Mouse (Mus musculus): Measurements from ENCODE around the gene Thrb. TPM values are rescaled to one million over a fixed set of nuclear protein-coding genes. Genes with fewer than 3 reads are reported as not detected.

Gene Thrb
- total RNA-seq, 2 experiments from 2014 or later: 18.1 to 26.3 TPM

DNA sequence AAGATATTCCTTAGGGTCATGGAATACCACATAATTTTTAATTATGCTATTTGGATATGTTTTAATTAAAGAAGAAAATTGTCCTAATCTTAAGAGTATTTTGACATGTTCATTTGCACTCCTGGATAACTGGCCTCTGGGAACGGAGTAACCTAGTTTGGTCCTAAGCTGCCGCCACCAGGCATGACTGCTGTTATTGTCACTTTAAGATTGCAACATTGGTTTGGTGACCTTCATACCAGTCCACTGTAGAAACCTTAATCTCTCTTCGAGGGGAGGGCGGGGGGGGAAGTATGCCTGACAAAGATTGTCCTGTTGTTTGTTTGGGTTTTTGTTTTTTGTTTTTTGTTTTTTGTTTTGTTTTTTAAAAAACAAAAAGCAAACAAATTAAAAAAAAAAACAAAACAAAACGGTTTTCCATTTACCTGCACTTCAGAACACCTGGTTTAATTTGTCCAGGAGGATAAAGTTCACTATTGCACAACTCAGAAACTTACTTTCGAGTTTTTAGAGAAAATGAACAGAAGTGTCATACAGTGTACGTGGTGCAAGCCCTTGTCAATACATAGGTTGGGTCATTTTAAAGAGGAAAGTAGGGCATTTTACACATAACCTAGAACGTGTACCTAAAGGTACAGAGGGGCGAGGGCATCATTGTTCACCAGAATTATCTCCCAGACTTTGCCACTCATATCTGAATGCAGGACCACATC lies 38.0 kb downstream of the Thrb start:
- intact Hi-C loops (cut with DNase I): no loop called here
- DNase-seq: no peak

DNA sequence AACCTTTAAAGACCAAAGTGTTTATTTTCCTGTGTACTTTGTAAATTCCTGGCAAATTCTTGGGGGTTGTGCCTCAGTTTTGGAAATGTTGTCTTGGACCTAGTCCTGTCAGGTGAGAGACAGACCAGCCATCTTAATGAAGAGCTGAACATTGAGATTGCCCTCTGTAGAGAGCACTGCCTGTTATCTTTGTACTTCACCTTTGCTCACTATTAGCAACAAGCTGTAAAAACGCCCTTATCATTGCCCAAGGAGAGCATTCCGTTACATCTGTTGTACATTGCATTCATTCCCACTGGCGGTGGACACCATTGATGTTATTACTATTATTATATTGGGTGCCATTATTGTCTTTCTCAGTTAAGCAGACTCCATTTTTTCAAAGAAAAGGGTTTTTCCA lies 40.2 kb downstream of the Thrb start:
- intact Hi-C loops (cut with DNase I): no loop called here
- DNase-seq: no peak

DNA sequence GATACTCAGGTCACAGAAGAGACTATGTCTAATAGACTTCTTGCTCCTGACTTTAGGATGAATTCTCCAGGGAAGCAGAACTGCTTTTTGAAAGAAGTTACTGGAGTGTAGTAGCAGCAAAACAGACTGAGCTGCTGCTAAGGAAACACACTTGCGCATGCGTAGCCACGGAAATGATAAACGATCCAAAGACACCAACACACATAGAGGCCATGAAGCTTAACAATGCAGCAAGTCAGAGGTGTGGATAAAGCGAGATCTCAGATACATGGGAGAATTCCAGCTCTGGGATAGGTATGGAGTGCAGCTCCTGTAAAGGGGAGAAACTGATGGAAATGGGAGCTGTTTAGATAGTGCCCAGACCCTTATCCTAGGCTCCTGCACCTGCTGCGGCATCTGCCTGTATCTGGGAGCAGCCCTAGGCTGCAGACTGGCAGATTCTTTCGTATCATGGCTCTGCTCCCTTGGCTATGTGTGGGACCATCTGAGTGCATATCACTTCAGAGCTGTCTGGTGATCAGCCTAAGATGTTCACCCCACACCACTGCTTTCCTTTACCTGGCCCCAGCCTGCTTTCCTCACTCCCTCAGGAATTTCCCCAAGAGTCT lies 53.3 kb downstream of the Thrb start:
- intact Hi-C loops (cut with DNase I): no loop called here

DNA sequence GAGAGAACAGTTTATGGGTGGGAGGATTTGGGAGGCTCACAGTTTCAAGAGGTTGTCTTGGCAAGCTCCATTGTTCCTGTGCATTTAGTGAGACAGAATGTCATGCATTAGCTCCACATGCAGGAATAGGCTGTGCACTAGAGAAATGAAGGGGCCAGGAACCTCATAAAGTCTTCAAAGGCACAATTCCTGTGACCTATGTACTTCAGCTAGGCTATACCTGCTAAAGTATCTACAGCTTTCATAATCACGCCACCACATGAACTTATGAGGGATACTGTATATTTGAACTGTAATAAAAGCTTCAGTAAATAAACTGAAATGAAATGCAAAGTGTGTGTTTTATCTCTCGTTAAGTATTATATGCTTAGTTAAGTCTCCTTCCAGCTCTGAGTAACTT lies 59.4 kb downstream of the Thrb start:
- DNase-seq: no peak
- intact Hi-C loops (cut with DNase I): no loop called here

More for the DNA sequence above, 53.3 kb downstream of the Thrb start:
- no peak for DNase-seq

DNA sequence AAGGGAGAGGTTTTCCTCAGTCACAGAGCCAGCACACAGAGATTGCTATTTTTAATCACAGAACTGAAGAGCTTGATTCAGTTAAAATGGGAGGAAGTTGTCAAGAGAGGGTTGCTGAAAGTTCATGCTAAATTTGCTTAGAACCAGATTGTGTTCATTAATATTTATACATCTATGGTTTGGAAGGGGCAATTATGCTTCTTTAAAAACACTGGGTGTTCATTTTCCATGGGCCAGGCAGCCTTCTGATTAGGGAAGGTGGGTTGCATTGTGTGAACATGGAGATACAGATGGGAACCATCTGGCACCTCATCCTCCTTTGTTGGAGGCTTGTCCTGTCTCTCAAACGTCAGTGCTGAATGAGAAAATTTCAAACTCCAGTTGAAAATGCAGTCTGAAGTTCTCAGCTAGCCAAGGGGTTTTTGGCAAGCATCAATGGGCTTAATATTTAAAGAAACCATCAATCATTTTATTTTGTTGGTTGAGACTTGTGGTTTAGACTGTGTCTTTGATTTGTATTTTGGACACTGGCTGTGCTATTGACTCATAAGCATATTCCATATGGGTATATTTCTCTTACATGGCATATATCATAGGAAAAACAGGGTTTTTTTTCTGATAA lies 62.9 kb downstream of the Thrb start:
- no peak for DNase-seq
- intact Hi-C loops (cut with DNase I): no loop called here

DNA sequence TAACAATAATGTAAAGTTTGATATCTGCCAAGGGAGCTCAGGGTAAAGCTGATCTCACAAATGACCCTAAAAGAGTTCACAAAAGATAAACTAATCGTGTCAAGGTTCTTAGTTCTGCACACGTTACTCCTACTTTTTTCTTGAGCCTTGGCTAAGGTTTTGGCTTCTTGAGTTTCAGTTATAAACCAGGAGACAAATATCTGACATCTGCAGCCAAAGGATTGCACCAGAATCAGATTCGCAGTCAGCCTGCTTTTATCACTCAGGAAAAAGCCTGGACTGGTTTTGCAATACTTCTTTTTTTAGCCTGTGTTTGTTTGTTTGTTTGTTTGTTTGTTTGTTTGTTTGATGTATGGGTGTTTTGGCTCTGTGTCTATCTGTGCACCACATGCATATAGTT lies 64.5 kb downstream of the Thrb start:
- intact Hi-C loops (cut with DNase I): no loop called here
- no peak for DNase-seq

DNA sequence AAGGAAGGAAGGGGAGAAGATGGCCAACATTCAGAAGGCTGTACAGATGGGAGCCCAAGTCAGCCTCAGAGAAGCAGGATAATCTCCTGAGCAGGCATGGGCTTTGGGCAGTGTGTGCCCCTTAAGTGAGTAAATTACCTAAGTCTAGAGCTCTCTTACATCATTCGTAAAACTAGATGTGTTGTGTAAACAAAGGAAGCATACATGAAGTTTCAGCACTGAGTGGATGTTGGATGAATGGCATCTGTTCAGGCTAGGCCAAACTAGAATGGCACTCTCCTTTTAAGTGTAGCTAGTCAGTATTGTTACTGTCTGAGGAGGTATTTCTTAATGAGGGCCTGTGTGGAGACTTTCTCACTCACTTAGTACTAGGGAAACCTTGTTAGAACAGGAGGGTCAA lies 66.8 kb downstream of the Thrb start:
- DNase-seq: no peak
- intact Hi-C loops (cut with DNase I): no loop called here

DNA sequence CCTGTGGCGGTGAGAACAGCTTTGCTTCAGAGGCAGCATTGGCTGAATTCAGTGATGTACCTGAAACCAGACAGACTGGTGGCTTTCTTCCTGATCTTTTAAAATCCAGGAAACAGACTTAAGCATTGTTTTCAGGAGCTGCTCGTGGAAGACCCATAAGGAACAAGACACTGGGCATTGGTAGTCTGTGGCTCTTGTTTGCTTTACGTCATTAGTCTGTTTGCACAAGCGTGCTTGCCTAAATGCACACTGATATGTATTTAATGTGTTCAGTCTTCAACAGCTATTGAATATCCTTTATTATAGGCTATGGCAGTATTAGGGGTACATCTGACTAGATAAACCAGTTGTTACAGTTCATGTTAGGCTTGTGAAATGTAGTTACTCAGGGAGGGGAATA lies 67.8 kb downstream of the Thrb start:
- intact Hi-C loops (cut with DNase I): no loop called here

DNA sequence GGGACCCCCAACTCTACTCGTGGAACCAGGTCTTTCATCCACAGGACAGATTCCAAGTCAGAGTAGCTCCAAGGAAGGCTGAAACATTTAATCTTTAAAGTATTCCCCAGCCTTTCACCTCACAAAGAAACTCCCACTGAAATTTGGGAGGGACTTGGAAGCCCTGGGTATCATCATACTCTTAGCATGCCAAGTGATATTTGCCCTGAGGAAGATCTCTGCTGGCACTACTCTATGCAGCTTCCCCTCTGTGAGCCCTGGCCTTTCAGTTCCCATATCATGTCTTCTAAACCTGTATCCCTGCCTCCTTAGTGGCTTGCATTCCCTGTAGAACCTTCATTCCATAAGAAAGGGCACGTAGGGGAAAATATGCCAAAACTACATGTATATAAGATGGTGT lies 68.8 kb downstream of the Thrb start:
- intact Hi-C loops (cut with DNase I): no loop called here
- DNase-seq: no peak

More for the DNA sequence above, 67.8 kb downstream of the Thrb start:
- DNase-seq: no peak

DNA sequence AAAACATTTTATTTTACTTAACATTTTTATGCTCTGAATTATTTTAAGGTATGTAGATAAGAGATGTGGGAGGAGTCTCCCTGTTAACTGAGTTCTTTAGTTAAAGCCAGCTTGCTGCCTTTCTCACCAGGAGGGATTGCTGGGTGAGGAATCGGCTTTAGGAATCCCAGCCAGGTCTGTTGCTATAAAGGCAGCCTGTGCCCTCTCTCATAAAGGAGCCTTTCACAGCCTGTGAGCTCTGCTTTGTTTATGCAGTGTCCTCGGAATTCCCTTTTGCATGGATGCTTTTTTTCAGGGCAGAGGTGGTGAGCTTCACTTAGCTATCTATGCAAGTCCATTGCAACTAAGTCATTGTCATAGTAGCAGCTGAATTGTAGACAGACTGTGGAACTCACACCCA lies 71.0 kb downstream of the Thrb start:
- DNase-seq: no peak
- intact Hi-C loops (cut with DNase I): no loop called here

DNA sequence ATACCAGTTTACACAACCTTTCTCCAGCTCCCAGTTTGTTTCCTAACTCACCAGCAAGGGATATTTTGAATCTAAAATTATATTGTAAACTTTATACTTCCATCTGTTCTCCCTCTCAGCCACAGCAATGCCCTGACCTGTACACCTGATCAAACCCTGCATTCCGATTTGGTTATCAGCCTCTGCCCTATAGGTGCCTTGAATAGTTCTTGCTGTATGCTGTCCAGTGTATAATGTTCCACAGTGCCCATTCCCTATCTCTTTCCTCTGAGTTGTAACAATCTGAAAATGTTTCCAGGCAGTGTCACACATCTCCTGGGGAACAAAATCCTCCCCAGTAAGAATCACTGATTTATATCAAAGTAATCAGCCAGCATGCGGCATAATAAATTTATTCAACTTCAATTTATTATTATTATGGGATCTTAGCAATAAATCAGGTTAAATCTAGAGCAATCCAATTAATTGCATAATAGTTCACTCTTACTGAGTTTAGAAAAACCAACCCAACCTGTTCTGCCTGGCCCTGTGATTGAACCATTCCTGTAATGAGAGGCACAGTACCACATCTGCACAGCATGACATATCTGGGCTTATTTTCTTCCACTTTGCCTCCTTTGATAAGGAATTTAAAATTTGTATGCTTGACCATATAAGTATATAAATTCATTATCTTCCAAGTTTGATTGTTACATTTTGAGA lies 73.2 kb downstream of the Thrb start:
- DNase-seq: no peak
- intact Hi-C loops (cut with DNase I): no loop called here

DNA sequence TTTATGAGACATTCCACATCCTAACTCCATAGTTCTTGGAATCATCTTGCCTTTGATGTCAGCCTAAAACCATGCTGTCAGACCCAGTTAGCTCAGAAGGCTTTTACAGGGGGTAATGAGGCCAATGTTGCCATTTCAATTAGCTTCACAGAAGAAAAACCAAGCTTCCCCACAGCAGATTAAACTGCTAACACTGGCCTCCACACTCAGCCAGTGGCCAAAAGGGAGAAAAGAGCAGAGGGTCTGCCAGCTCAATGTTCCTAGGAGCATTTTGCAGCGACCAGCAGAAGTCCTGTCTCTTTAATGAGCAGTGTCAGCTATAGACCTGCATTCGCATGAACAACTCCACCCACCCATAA lies 73.7 kb downstream of the Thrb start:
- intact Hi-C loops (cut with DNase I): no loop called here
- no peak for DNase-seq

DNA sequence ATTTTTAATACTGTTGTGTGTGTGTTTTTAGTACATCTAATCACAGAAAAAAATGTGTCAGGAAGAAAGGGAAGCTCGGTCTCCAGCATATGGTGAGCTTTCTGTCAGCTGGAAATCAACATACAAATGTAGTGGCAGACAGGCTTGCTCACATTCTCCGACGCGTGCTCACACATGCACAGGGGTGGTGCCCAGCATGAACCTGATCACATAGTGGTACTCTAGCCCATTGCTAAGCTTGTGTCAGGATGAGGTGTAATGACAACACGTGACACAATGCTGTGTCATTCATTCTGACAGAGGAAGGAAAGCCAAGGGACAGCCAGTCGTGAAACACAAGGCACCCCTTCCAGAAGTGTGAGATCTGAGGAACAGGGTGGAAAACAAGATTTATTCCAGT lies 75.4 kb downstream of the Thrb start:
- intact Hi-C loops (cut with DNase I): no loop called here

DNA sequence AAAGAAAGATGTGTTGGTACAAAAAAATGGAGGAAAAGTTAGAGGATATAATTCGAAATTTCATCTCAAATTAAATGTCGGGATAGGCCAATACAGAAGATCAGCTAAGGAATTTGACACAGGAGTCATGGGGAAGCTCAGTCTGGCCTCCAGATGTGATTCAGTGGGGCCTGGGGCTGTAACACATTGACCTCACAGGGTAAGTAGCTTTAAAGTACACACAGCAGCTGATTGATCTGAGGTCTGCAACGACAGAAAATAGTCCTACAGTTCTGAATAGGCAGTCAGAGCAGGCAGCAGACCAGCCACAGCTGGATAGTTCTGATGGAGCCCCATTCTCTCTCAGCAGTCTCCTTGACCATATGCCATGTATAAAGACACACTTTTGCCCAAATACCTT lies 80.8 kb downstream of the Thrb start:
- intact Hi-C loops (cut with DNase I): loop anchor here (5.0 kb wide), 1 partner anchor 79 kb away; the partner anchor contains the start of gene Thrb

More for the DNA sequence above, 75.4 kb downstream of the Thrb start:
- DNase-seq: no peak

DNA sequence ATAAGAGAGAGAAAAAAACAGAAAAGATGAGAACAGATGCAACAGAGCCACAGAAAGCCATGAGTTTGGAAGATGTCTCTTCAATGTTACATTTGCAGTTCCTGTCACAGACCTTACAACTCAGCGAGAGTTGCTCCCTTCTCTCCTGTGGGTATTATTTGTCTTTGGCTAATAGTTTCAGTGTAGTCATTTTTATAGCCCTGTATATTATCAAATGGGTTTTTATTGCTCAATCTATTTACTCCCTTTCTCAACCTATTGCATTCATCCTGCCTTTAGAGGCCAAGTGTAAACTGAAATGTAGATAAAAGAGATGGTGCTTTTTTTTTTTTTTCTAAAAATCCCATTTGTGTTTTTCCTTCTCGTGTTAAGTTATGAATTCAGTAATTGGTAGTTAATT lies 82.2 kb downstream of the Thrb start:
- no peak for DNase-seq
- intact Hi-C loops (cut with DNase I): loop anchor here (5.0 kb wide), 1 partner anchor 80 kb away; the partner anchor contains the start of gene Thrb

More for the DNA sequence above, 80.8 kb downstream of the Thrb start:
- DNase-seq: no peak

DNA sequence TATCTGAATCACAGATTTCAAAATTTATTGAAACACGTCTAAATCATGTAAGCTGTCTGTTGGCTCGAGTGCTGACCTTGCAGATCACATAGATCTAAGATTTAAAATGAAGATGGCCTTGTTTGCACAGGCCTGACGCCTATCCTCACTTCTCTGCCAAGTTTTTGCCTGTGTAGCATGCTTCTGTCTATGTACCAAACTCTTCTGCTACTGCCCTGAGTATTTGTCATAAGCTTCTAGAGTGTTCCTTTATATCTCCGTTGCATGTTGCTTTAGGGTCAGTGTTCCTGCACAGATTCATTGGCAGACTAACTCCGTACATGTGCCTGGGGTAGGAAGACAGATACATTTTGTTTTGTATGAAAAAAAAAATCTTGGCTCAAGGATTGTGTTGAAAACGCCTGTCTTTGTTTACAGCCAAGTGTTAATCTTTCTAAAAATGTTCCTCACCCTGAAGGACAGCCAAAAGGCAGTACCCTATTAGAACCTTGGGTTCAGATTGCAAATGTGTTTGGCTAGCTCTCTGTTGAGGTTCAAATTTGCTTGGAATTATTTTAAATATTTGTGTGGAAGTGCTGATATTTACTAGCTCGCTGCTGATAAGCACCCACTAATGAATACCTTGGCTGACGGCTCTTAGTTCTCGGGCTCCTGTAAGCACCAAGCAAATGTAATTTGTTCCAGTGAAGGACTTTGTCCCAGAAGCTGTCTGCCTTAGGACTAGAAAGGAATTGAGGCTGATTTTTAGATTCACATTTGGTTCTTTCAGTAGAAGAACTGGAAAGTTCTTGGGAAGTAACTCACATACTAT lies 83.0 kb downstream of the Thrb start:
- peak in 1 of 2 experiments; percentile 10 for DNase-seq
- intact Hi-C loops (cut with DNase I): loop anchor here (5.0 kb wide), 1 partner anchor 81 kb away; the partner anchor contains the start of gene Thrb

DNA sequence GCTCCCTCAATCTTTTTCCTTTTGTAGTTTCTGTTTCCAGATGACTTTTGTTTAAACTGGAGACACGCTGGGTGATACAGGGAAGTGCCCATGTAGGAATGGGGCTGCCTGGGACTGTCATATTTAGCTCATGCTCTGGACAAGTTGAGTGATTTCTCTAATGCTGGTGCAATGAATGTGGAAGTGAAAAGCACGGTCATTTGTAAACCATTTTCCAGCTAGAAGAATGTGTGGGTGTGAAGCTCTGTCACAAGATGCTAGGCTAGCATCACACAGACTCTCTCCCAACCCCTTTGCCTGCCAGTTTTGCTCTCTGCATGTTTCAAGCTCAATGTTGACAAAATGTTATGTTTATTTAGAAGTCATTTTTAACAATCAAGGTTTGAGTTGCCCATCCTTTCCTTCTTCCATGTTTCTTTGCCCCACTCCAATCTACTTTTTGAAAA lies 83.7 kb downstream of the Thrb start:
- intact Hi-C loops (cut with DNase I): loop anchor here (5.0 kb wide), 1 partner anchor 81 kb away; the partner anchor contains the start of gene Thrb
- no peak for DNase-seq

DNA sequence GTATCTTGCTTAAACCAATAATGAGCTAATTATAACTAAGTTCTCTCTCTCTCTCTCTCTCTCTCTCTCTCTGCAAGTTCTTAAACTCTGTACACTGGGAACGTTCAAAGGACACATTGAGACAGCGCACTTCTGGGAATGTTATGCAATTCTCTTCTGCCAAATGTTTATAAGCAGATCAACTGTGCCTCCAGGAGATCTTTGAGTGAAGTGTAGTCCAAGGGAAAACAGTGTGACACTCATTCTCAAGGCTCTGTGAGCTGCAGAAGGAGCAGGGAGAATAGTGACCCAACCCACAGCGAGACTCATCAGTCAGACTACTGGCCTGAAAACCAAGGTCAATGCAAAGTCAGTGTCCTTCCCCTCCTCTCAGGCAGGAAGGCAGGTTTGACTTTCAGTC lies 87.9 kb downstream of the Thrb start:
- intact Hi-C loops (cut with DNase I): no loop called here
- DNase-seq: no peak

DNA sequence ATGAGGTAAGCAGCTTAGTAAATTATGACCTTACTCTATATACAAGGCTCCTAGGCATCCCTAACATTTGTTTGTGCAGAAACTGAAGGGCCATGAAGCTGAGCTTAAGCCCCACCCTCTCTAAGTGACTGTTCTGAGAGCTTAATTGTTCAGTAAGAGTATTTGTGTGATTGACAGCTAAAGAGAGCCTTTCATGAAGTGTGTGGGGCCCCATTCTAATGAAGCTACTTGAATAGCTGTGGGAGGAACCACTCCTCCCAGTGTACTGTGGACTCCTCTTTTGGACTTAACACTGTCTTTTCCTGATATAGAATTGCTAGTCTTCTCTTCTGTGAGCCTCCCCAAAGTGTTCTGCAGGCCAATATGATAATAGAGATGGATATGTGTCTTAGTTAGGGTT lies 88.9 kb downstream of the Thrb start:
- intact Hi-C loops (cut with DNase I): no loop called here
- DNase-seq: no peak

DNA sequence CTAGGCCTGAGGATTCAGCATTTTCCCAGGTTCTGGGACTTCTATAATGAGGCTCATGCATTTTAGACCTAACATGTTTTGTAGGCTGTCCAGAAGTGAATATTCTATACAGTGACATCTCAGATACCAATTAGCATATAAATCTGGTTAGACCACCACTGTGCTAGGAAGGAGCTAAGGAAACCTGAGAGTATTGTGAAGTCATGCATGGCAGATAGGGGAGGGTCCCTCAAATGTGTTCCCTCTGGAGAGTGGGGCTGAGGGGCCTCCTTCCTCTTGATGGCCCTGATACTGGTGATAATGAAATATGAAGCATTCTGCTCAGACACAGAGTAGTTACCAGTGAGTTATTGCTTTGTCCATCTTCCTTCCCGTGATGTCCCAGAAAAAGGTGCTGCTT lies 91.8 kb downstream of the Thrb start:
- intact Hi-C loops (cut with DNase I): no loop called here
- no peak for DNase-seq
